Comparison of ENCODE assay signal across 10 mouse cellular contexts in the genomic region with DNA sequence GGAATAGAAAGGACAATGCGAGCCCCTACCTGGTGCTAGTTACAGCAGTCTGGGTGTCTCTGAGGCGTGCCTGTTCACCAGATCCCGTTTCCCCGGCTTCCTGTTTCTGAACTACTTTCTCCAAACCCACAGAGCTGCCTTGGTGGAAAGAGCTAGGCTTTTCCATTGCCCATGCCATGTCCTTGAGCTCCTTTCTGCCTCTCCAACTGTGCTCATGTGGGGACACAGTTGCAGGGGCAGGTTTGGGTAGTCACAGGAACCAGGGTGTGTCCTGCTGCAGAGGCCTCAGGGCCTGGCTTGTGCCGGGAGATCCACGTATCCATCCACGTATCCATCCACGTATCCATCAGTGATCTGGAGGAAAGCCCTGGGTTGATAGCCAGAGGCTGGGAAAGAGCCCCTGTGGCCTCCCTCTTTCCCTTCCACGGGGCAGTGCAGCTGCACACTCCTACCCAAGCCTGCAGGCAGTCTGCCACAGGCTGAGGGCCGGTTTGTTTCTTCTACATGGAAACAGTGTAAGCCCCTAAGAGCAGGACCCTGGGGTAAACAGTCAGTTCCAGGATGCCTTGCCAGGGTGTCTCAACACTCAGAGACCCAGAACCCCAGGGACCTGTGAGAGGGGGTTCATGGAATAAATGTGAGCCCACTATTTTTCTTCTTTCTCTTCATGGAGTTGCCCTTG. TPM values are rescaled to one million over a fixed set of nuclear protein-coding genes. Genes with fewer than 3 reads are reported as not detected.
DNase-seq lines count a peak whose midpoint lies in the region; ATAC-seq and TF ChIP-seq lines count a peak whose summit lies in the region.
"Had no signal": no experiment of that assay in that cellular context is flagged by ENCODE, and none has a peak within 500 bp of the region (broad histone marks: within the 10 kb centered on the region; RNA-seq: fewer than 3 reads in every experiment).

No protein-coding gene starts in this region.

- no peak for ATAC-seq in kidney, postnatal 0 days (replicated peaks; ENCODE audit: low FRiP score, low read depth)
- no peak for ATAC-seq in erythroblast, adult 5-6 weeks (replicated peaks; ENCODE audit: low FRiP score, poor library complexity, severe bottlenecking)
- ATAC-seq: activated CD4-positive, CD25-positive, alpha-beta regulatory T cell, adult 4 months had no signal

- H3K4me2 ChIP-seq in kidney, postnatal 0 days (ENCODE audit: low read length) = no peak overlapping the region

- no peak overlapping the region for H3K9ac ChIP-seq in kidney, postnatal 0 days (ENCODE audit: low read depth, low read length)

- H3K36me3 ChIP-seq in kidney, postnatal 0 days (ENCODE audit: insufficient read depth, low read length) = no peaks in the 10 kb centered on the region
- H3K36me3 ChIP-seq in limb, embryonic 10.5 days = no peaks in the 10 kb centered on the region

- TF ChIP-seq CTCF in kidney, postnatal 0 days (IDR thresholded peaks at IDR 0.05; ENCODE audit: low read depth) = no peak

- no peaks in the 10 kb centered on the region for H3K27me3 ChIP-seq in kidney, postnatal 0 days (ENCODE audit: insufficient read depth, low read length)
- H3K27me3 ChIP-seq in limb, embryonic 10.5 days (ENCODE audit: low read depth, poor library complexity, severe bottlenecking) = peaks cover 32% of the 10 kb centered on the region

- H3K4me1 ChIP-seq in kidney, postnatal 0 days (replicated peaks; ENCODE audit: insufficient read depth, low read length) = peaks cover 25% of the 10 kb centered on the region; the same call in 1 of the 2 replicates
- peaks cover 26% of the 10 kb centered on the region for H3K4me1 ChIP-seq in brown adipose tissue, adult 24 weeks (ENCODE audit: control insufficient read depth, insufficient read depth, insufficient read length, low read length)
- H3K4me1 ChIP-seq in limb, embryonic 10.5 days = peaks cover 56% of the 10 kb centered on the region

- DNase-seq in adrenal gland, adult 2 months = peak; percentile 78
- DNase-seq in adrenal gland, adult 18-20 months (ENCODE audit: low spot score in 2 of 2) = no peak
- no peak for DNase-seq in kidney, postnatal 0 days (ENCODE audit: low spot score)
- DNase-seq in kidney, adult 8-10 months = no peak
- no peak for DNase-seq in limb, embryonic 10.5 days (ENCODE audit: low spot score)
- DNase-seq in B cell, adult 2 months = no peak

- WGBS in kidney, postnatal 0 days = 57% methylated on average over 10 of the region's 10 CpGs
- 75% methylated on average over 10 of the region's 10 CpGs for WGBS in limb, embryonic 10.5 days

- H3K4me3 ChIP-seq in kidney, postnatal 0 days (replicated peaks; ENCODE audit: low read depth, low read length) = no peak overlapping the region
- H3K4me3 ChIP-seq in brown adipose tissue, adult 24 weeks (ENCODE audit: insufficient read depth, low read depth, low read length) = no peak overlapping the region
- H3K4me3 ChIP-seq in limb, embryonic 10.5 days = no peak overlapping the region
- H3K4me3 ChIP-seq: erythroblast, embryonic 14.5 days had no signal

- peak overlapping the region; percentile 86 for H3K27ac ChIP-seq in kidney, postnatal 0 days
- H3K27ac ChIP-seq in brown adipose tissue, adult 24 weeks (replicated peaks; ENCODE audit: low read depth, low read length) = peak overlapping the region; percentile 59
- H3K27ac ChIP-seq in limb, embryonic 10.5 days = peak overlapping the region; percentile 82

- no peaks in the 10 kb centered on the region for H3K9me3 ChIP-seq in kidney, postnatal 0 days (replicated peaks; ENCODE audit: low read length)
- no peaks in the 10 kb centered on the region for H3K9me3 ChIP-seq in limb, embryonic 10.5 days (replicated peaks)

RNA-seq across cellular contexts. Expression of gene Mrps23, which starts 38.4 kb away (rescaled TPM):
- 100 to 1,000 TPM; 194 to 208 TPM for total RNA-seq in adrenal gland, adult 2 months (2021)
- polyA plus RNA-seq in adrenal gland, adult 2 months (2012; rRNA removed) = 44.9 and 51.2 TPM in 2 replicates
- total RNA-seq in adrenal gland, adult 18-20 months (2021) = 100 to 1,000 TPM; 173 to 206 TPM
- polyA plus RNA-seq in kidney, postnatal 0 days (2015; fragmentation: Nextera tagmentation; extraction: Ambion mirVana) = 76.3 and 77.7 TPM in 2 replicates
- 150 and 192 TPM in 2 replicates for polyA plus RNA-seq in brown adipose tissue, adult 24 weeks (2012; ENCODE audit: insufficient read depth, insufficient read length, missing spikeins)
- polyA plus RNA-seq in limb, embryonic 10.5 days (2016; fragmentation: Nextera tagmentation; extraction: Ambion mirVana) = 57.9 and 68.1 TPM in 2 replicates
- total RNA-seq in erythroblast, adult 5-6 weeks (2015; ENCODE audit: low replicate concordance) = 16.9 and 19.2 TPM in 2 replicates
- 10.1 and 51.3 TPM in 2 replicates for total RNA-seq in erythroblast, adult 5-6 weeks (2017; ENCODE audit: low replicate concordance)
